Mouse (Mus musculus): Measurements from ENCODE around the gene Xpo5.

DNA sequence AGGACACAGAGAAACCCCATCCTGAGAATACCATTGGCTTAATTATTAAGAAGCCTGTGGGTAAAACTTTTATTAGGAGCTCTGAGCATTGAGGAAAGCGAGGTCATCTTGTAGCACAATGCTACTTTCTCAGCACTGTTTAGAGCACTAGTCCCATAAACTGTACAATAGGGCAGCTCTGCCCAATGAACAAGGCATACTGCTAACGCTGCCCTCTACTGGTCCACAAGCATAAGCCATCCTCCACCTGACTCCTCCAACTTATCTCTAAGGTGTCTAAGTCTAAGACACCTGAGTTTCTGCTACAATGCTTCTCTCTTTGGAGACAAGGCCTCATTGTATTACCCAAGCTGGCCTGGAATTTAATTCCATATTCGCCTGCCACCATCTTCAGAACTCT is 32.0 kb upstream of the Xpo5 start:
- TF ChIP-seq CTCF (IDR thresholded peaks at IDR 0.05; ENCODE audit: control insufficient read depth, insufficient read depth, insufficient read length) (peak; percentile 8), FOSL1 (IDR thresholded peaks at IDR 0.05; ENCODE audit: insufficient read depth, low read length, poor library complexity, severe bottlenecking) (no peak), USF1 (IDR thresholded peaks at IDR 0.05; ENCODE audit: low read depth) (no peak)
